Mouse (Mus musculus): Measurements from ENCODE around the gene Wwox. TPM values are rescaled to one million over a fixed set of nuclear protein-coding genes. Genes with fewer than 3 reads are reported as not detected.

Gene Wwox
- polyA plus RNA-seq (2014; fragmentation: Illumina TruSeq; extraction: RNeasy Lipid Tissue Mini Kit (QIAGEN cat#74804); ENCODE audit: low read depth, low replicate concordance), result 14.8 TPM

GRCm38 (mm10) chr8:114439334-114440204 is at the start of gene Wwox:
Wwox (plus strand) TSS chr8:114439655.

GRCm38 (mm10) chr8:114417786-114418185 is 21.7 kb upstream of the Wwox start, which contains the start of gene Clec3a:
Clec3a (plus strand) TSS chr8:114418086.

Other genes with a start within 250 kb of the Wwox start
- 0.34 TPM for gene Vat1l, start 234.0 kb upstream of the Wwox start, polyA plus RNA-seq (2014; fragmentation: Illumina TruSeq; extraction: RNeasy Lipid Tissue Mini Kit (QIAGEN cat#74804); ENCODE audit: low read depth, low replicate concordance)
- gene Clec3a, start 21.6 kb upstream of the Wwox start, polyA plus RNA-seq (2014; fragmentation: Illumina TruSeq; extraction: RNeasy Lipid Tissue Mini Kit (QIAGEN cat#74804); ENCODE audit: low read depth, low replicate concordance), result not detected